Mouse (Mus musculus) spleen, postnatal 4 days (tissue): ENCODE results near the gene H1f0.

Experiments used
- DNase-seq, 2 experiments: peaks; one replicate each; pipeline ENCODE4 v3.0.0; 2022; ENCODE audit warnings: low spot score in 2 of 2

The H1f0 gene

GRCm38 (mm10) chr15:79028237-79028738, at the start of gene H1f0:
Gene H1f0, plus strand, starts transcription at chr15:79028450.
- DNase-seq, result peak; percentile 81 to 92

GRCm38 (mm10) chr15:78978875-78979274, 49.4 kb upstream of the H1f0 start:
- DNase-seq, result peak; percentile 73 to 82

GRCm38 (mm10) chr15:78980084-78980483, 48.2 kb upstream of the H1f0 start:
- no peak for DNase-seq

GRCm38 (mm10) chr15:78982658-78983435, 45.4 kb upstream of the H1f0 start:
- peak; percentile 90 to 96 for DNase-seq

- DNase-seq, result peak in 1 of 2 experiments; percentile 68
Observed at GRCm38 (mm10) chr15:78983436-78984285, 44.6 kb upstream of the H1f0 start.

GRCm38 (mm10) chr15:78984286-78984778, 43.9 kb upstream of the H1f0 start:
- no peak for DNase-seq

- no peak for DNase-seq
Observed at GRCm38 (mm10) chr15:78986536-78987220, 41.6 kb upstream of the H1f0 start.

GRCm38 (mm10) chr15:78988499-78988971, 39.7 kb upstream of the H1f0 start:
- no peak for DNase-seq

GRCm38 (mm10) chr15:78989152-78990092, 38.8 kb upstream of the H1f0 start:
- no peak for DNase-seq

- no peak for DNase-seq
Observed at GRCm38 (mm10) chr15:78990093-78990463, 38.2 kb upstream of the H1f0 start.

GRCm38 (mm10) chr15:78990970-78991525, 37.2 kb upstream of the H1f0 start:
- DNase-seq, result no peak

GRCm38 (mm10) chr15:78992235-78992634, 36.0 kb upstream of the H1f0 start:
- no peak for DNase-seq

GRCm38 (mm10) chr15:78992925-78993324, 35.3 kb upstream of the H1f0 start:
- DNase-seq, result no peak

- DNase-seq, result no peak
Observed at GRCm38 (mm10) chr15:78995916-78996315, 32.3 kb upstream of the H1f0 start.

GRCm38 (mm10) chr15:78996663-78997062, 31.6 kb upstream of the H1f0 start:
- no peak for DNase-seq

GRCm38 (mm10) chr15:78998348-78998747, 29.9 kb upstream of the H1f0 start:
- no peak for DNase-seq

- no peak for DNase-seq
Observed at GRCm38 (mm10) chr15:78999586-78999985, 28.7 kb upstream of the H1f0 start.

- DNase-seq, result no peak
Observed at GRCm38 (mm10) chr15:79000357-79000791, 27.9 kb upstream of the H1f0 start.

GRCm38 (mm10) chr15:79001559-79001958, 26.7 kb upstream of the H1f0 start:
- no peak for DNase-seq

GRCm38 (mm10) chr15:79002036-79002435, 26.2 kb upstream of the H1f0 start:
- no peak for DNase-seq
